Mouse (Mus musculus): ENCODE measurements at regions not wholly inside any gene's neighbourhood (a gene's known extent, or its start where the extent isn't known, plus 50 kb on each side); places are given as distances from the start of the nearest gene placed in this dataset.
"Not testable (repeated sequence)": the region's sequence is repeated elsewhere in the genome, so short reads cannot be mapped to it uniquely, and the experiment has no call there.

DNA sequence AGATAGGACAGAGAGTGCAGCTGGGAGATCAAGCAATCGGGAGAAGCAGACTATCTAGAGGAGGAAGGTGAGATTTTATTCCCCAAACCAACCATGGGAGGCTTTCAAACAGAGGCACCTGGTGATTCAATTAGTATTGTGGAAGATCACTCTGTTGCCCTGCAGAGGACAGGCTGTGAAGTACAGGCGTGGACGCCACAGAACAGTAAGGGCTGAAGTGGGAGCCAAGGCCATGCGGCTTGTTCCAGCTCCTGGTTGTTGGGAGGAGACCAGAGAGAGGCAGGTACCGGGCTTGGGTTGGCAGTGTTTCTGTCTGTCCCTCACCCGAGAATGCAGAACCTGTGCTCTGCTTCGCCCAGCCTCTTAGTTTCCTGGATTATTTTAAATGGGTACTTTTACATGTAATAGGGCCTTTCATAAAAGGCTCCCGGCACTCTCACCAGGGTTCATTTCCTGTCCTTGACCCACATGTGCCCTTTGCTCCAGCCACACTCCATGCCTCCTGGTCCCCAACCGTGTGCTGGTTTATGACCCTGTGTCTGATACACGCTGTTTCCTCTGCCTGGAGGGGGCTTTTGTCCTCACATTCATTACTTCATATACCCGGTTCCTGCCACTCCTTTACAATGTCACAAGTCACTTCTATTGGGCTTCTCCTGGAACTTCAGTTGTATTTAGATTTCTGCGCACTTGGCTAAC is 58.3 kb downstream of the Vcpkmt start:
- DNase-seq, result no peak

DNA sequence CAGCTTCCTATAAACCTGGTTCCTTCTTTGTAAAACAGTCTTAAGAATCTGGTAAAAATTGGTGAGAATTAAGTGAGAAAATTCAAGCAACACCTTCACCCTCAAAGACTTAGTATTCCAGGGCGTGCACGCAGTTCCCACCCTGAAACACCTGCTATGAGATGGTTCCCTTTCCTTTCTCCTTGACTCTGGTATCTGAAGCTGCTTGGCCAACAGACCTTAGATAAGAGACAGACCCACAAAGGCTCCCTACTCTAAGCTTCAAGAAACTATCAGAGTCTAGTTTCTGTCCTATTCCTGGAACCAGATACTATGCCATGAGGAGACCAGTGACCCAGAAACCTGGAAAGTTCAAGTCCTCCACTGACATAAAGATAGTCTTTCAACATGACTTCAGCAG is 63.0 kb downstream of the Vcpkmt start:
- no peak for DNase-seq

DNA sequence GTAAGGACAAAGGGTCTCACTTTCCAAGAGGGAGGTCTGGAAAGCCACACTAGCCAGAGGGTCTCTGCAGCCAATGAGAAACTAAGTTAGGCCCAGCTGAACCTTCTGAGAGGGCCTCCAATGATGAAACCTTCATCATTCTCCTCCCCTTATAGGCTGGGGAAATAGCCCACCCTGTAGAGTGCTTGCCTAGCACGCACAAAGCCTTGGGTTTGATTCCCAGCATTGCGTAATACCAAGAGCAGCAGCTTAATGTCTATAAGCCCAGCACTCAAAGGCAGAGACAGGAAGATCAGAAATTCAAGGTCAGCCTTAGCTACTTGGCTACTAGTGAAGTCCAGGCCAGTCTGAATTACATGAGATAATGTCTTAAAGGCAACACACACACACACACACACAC is 63.8 kb downstream of the Vcpkmt start:
- DNase-seq, result no peak

DNA sequence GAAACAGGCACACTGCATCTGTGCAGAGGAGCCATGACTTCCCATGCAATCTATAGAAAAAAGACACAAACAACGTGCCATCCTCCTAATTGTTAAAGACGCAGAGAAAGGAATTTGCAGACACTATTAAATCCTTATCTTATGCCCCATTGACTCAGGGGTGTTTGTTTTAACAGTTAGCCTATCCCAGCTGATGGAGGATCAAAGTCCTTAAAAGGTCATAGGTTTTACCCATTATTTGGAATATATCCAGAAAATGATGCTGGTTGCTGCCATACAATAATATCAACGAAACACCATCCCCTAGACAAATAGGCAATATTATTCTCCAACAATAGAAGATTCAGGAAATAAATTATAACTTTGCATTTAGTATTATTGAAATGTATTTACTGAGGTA is 65.2 kb downstream of the Vcpkmt start:
- DNase-seq, result no peak

DNA sequence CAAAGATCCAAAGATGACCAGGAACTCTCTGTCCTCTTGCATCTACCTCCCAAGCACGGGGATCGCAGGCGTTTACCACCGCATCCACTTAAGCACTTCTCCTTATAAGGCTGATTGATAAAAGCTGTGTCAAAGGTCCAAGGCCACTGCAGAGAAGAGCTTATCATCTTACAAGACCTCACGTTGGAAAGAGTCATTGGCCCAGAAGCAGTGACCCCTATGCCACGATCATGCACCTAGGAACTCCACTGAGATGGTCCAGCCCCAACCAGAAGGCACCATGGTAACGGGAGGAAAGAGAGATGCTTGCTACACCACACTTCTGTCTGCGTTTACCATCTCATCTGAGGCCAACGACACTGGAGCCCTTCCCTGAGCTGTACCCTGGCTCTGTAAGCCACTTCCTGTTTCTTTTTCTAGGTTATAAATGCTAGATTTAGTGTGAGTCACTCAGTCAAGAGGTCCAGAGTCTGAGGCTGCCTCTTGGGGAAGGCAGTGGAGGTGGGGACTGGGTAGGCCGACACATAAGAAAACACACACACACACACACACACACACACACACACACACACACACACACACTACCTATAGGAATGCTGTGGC is 66.4 kb downstream of the Vcpkmt start:
- no peak for DNase-seq

DNA sequence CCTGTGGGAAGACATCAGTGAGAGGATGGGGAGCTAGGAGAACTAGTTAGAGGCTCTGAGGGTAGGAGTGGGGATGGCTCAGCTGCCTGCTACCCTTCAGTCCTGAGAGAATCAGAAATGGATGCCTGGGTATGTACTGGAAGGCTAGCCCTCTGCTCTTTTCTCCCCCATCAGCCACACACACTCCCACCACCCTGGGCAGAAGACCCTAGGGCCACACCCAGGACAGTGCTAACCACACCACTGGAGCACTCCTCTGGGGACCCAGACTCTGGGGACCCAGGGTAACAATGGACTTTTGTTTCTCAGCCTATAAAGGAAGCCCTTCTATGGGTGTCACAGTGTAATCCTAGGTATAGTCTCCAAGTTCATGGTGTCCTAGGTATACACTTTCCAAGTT is 67.0 kb downstream of the Vcpkmt start:
- no peak for DNase-seq

DNA sequence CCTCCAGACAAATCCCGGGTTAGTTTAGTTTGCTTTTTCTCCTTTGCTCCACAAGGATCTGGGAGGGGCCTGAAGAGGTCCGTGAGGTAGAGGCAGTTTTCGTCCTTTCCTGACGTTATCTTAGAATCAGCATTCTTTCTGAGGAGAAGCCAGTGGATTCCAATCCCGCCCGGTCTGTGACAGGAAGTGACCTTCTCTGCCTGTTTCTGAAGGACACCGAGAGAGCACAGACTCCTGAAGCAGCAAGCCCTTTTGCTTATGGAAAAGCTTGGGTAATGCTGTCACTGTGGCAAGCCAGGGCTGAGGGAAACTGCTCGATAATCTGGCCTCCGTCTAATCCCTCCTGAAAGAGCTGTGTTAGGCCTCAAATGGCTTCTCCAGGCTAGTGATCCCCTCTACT is 67.7 kb downstream of the Vcpkmt start:
- no peak for DNase-seq

DNA sequence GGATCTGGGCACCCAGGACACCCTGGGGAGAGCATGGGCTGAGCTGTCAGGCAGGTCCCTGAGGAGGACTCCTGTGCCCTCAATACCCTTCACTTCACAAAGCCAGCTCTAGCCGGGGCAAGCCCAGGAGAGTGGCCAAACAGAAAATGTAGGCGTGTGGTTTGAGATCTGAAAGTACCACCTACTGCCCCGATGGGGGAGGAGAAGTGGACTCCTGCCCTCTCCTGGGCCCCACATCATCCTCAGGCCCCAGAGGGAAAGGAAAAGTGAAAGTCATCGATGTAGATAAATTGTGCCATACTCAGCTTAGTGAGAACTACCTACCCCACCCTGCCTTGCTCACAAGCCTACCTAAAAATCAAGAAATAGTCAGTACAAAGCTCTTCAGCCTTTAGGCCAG is 69.7 kb downstream of the Vcpkmt start:
- no peak for DNase-seq

DNA sequence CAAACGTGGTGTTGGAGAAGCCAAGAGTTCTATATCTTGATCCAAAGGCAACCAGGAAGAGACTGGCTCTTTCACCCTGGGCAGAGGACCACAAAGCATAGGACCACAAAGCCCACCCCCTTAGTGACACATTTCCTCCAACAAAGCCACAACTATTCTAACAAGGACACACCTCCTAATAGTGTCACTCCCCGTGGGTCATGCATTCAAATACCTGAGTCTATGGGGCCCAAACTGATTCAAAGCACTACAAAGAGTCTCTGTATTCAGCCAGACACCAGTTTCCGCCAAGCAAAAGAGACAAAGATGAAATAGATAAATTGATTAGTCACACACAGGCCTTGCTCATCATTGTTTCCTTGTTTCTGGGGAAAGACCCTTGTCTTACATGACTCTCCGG is 72.1 kb downstream of the Vcpkmt start:
- no peak for DNase-seq

DNA sequence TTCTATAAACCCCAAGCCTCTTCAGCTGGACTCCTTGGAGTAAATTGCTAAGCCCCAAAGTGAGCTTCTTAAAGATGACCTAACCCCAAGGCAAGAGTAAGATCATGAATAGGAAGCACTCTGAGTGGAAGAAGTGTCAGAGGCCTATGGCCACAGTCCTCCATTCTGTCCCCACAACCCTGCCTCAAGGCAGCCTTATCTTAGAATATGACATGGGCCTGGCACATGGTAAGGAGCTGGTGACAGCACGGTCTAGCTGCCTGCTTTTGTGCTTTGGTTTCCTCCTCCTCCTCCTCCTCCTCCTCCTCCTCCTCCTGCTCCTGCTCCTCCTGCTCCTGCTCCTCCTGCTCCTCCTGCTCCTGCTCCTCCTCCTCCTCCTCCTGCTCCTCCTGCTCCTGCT is 73.6 kb downstream of the Vcpkmt start:
- DNase-seq, result not testable (repeated sequence)

DNA sequence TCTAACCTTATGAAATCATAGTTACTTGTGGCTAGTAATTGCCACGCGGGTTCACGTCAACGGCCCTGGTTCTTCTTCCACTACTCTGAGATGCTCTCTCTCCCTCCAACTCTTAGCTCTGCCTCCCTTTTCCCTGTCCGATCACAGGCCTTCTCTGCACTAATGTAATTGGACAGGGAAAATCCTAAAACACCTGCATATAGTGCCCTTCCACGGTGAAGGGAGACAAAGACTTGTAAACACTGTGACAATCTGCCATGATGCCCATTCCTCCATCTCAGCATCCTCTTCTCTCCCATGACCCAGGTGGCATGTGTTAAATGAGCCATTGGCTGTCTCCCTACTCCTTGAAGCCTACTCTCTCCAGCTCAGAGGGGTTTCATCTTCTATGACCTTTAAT is 74.9 kb downstream of the Vcpkmt start:
- no peak for DNase-seq

DNA sequence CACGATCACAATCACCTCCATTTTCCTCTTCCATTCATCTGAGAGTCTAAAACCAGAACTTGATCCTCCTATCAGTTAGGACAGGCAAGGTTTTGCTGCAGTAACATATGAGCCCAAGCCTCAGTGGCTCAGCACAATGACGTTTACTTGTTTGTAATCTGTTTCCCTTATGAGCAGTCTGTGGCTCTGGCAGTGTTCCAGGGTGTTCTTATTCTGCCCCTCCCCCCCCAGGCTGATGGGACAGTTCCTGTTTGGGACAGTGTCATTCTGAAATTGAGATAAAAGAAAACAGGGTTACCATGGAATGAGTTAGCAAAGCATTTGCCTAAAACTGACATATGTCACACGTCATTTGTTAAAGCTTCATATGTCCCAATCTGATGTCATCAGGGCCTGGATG is 75.5 kb downstream of the Vcpkmt start:
- no peak for DNase-seq

DNA sequence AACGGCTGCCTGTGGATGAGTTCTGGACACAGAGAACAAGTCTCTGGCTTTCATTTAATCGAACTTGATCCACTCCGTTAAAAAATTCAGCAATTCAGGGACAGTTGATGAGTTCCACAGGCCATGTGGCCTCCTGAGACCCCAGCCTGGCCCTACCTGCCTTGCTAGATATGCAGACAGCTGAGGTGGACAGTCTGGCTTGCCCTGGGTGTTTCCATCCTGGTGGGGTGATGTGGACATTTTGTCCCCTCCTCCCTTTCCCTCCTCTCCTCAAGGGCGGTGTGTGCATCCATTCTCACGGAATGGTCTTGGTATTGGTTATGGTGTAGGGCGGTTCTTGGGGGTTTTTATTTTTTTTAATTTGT is 80.1 kb downstream of the Vcpkmt start:
- DNase-seq, result no peak

DNA sequence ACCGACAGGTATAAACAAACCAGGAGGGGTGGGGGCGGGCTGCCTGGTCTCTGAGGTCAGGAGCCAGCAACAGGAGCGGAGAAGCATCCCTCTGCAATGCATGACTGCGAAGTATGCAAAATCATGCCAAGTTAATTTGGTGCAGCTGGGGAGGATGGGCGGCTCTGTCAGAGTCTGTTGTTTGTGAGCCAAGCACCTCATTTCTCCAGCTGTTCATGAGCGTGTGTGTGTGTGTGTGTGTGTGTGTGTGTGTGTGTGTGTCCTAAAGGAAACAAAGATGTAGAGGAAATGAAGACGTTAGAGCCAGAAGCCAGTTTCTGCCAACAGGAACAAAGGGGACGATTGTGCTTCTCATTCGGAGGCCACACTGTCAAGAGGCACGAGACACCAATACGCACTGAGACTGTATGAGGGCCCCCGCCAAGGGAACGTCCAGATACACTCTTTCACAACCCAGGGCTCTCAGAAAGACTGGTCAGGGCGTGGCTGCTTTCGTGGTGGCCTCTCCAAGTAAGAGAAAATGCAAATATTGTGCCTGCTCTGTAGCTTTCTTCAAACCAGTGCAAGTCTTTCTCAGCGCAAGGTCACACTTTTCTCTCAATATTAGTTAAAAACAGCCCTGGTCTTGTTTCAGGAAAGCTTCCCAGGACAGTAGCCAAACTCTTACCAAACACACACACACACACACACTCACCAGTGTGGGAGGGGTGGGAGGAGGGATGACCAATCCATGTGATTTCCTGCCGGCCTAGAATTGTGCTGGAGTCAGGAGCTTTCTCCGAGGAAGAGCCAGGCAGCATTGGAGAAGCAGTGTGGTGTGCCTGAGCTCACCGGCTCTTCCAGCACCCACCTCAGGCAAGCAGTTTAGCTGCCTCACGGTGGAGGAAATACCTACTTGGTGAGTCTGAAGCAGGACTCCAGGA is 80.8 kb downstream of the Vcpkmt start:
- peak; percentile 65 for DNase-seq

DNA sequence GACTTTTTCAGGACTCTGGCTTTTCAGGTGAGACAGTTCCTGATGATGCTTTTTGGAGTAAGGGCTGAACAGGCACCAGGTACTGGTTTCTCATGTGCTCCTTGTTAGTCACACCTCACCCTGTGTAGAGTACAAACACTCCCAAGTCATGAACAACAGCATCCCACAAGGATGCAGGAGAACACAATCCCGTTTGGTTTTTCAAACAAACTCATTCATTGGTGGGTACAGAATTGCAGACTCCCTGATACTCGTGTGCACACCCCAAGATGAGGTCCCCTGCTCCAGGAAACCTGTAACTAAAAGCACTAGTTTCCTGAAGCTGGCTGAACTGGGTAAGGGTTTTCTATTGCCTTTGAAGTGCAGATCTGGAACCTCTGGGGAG is 81.5 kb downstream of the Vcpkmt start:
- no peak for DNase-seq

DNA sequence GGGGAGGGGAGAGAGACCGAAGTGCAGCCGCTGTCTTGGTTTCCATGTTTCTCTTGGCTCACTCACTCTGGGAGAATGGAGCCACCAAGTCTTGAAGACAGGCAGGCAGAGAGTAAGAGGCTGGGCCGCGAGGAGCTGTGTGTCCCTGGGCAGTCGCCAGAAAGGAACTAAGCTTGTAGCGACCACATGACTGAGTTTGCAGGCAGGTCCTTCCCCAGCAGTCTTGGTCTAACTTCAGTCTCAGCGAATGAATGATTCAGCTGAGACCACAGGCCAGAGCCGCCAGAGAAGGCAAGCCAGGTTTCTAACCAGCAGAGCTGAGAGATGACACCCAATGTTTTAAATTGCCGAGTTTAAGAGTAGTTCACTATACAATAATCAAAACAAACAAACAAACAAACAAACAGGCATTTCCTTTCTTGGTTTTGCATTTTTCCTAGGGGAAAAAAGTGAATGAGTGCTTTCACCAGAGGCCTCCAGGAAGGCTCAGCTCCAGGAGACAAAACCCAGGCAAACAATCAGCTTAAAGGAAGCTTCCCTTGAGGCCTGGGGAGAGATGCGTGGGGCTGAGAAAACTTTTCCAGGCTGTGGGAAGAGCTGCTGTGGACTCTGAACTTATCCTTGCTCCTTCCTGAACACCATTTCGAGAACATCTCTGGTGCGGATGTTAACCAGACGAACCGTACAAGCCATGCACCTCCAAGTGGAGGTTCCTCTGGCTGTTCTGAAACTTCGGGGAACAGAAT is 82.1 kb downstream of the Vcpkmt start:
- peak; percentile 34 for DNase-seq

DNA sequence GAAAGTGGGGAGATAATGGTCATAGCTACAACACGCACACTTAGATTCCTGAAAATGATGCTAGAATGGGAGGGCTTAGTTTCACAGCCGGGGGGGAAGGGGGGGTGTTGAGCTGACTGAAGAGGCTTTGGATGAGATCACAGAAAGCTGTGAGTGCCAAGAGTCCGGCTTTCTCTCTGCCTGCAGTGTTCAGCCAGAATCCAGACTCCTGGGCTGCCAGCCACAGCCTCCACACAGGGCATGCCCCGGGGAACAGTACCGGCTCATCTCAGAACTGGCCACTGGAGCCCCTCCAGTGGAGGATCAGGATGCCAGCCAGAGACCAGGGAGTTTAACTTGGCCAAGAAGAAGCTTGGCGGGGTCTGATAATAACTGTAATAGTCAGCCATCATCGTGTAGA is 85.7 kb downstream of the Vcpkmt start:
- DNase-seq, result peak; percentile 32

DNA sequence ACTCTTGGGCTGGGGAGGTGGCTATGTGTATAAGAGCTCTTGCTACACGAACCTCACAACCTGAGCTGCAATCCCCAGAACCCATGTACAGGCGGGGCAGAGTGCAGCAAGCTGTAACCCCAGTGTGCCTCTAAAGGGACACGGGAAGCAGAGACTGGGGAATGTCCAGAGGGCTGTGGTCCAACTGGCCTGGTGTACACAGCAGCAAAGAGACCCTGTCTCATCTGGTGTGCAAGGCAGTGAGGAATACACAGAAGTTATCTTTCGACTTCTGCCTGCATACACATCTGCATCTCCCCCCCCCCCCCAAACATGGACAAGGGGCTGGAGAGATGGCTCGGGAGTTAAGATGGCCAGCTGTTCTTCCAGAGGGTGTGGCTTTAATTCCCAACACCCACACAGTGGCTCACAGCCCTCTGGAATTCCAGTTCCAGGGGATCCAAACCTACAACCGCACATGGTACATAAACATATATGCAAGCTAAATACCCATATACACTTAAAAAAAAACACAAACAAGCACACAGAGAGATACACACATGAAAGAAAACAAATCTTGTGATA is 86.4 kb downstream of the Vcpkmt start:
- DNase-seq, result no peak

DNA sequence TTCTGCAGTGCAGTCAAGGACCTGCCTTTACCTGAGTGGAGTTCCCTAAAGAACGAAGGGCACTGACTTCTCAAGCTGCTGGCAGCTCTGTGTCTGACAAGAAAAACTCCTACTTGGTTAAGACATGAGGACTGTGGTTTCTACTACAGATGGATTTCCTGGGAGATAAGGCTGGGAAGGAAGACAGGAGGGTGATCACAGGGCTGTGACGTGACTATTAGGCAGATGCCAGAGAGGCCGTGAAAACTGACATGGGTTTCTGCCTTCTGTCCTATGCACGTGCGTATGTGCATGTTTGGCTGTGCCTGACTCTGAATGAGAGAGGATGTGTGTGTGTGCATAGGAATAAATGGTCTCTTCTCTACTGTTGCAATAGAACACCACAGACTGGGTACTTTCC is 87.1 kb downstream of the Vcpkmt start:
- no peak for DNase-seq

DNA sequence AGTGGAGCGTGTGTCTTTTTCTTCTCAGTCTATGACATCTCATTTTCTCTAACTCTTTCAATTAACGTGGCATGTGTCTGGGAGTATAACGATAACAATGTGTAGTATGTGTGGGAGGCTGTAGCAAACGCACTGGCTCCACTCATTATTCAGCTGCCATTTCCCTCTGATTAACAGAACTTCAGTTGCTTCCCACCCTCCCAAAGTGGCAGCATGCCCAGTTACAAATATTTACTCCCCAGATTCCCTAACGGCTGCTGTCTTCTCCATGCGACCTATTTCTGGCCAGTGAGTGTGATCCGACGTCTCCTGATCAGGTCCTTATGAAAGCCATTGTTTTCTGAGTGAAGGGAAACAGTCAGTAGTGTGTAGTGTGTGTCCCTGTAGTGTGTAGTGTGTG is 88.2 kb downstream of the Vcpkmt start:
- DNase-seq, result no peak

DNA sequence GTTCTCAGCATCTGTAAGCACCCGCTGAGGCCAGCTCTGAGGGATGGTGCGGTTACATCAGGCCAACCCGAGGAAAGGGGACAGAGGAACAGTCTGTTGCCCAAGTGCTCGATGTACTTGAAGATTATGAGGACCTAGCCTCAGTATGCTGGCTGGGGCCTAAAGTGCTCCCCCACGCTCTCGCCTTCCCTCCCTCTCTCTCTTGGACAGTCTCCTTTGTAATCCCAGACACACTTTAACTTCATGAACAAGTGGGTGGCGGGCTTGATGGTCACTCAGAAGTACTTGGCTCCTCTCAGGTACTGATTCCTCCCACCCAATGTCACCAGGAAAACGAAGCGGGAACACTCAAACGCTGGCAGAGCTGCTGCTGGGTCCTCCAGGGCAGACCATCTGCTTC is 93.1 kb downstream of the Vcpkmt start:
- DNase-seq, result no peak

DNA sequence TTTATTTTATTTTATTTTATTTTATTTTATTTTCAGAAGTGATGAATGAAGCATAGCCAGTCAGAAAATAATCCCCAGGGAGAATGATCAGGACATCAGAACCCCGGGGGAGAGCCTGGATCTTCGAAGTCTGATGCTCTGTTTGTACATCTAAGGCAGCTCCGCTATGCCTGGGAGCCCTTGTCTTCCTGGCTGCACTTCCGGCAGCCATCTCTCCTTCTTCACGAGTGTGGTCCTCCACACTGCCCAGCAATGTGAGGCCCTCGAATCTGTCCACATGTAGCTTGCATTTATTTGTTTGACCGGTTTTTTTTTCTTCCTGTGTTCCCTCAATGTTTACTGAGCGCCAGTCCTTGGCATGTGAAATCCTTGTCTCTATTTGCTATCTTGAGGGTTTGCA is 95.9 kb downstream of the Vcpkmt start:
- no peak for DNase-seq

Measured in right cerebral cortex, postnatal 14 days (tissue).